Mouse (Mus musculus): ENCODE results near the gene Dctn5.

The Dctn5 gene

DNA sequence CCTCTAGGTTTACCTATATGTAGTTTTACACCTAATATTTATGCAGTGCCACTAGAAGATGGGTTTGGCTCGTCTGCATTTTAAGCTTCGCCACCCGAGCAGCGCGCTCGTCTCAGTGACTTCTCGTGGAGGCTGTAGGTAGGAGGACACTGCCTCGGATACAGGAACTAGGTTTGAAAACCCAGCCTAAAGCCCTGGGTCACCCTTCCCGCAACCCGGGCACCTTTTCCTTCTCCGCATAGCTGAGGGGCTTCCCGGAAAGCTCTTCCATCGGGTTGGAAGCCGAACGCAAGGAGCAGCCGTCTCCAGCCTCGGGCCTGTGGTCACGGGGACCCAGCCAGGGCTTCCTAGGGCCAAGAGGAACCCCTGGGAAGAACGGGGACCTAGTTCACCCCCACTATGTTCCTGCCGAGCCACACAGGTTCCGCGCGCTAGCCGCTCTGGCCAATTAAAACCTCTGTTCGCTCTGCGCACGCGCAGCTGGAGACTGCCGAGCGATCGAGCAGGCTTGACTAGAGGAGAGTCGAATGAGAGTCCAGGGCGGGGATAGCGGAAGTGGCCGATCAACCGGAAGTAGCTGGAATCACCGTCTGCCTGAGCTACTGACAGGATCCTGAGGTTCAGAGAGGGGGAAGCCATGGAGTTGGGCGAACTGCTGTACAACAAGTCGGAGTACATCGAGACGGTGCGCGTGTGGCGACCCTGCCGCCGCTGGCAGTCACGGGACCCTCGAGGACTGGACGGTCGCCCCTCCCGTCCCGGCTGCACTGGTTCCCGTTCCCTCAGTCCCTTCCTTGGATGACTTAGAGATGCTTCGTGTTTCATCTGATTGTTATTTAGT is at the start of gene Dctn5, which contains the start of gene Palb2:
Gene Dctn5, plus strand, starts transcription at position 545 of the 841 bp plus-strand sequence.
Gene Palb2, minus strand, starts transcription at position 489 of the 841 bp plus-strand sequence.
- peak; percentile 99 for DNase-seq (ENCODE audit: low read depth, low spot score)

DNA sequence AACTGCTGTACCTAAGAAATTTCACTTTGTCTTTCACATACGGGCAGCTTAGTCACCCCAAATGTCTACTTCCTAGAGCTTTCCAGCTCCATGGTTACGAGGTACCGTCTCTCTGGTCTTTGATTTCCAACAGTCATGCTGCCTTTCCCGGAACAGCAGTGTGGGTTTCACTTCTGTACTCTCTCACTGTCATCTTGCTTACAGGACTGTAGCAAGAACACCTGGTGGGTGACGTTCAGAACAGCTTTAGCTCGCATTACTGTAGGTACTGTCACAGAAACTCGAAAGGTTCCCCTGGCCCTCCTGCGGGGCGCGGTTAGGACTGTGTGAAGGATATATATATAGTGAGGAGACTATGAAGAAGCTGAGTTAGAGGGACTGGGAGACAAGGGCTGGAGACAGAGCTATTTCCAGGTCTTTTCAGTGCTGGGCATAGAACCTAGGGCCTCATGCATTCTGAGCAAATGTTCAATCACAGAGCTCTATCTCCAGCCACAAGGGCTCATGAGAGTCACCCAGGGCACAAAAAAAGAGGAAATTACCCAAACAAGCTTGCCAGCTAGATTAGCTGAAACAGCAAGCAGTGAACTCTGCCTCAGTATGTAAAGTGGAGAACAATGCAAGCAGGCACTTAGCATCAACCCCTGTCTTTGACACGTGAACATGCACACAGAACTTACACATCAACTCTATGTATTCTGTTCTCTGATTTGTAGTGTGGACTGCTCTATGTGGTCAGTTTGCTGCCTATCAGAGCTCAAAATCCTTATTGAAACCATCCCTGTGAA is 45.5 kb upstream of the Dctn5 start:
- DNase-seq (ENCODE audit: low read depth, low spot score), result no peak

DNA sequence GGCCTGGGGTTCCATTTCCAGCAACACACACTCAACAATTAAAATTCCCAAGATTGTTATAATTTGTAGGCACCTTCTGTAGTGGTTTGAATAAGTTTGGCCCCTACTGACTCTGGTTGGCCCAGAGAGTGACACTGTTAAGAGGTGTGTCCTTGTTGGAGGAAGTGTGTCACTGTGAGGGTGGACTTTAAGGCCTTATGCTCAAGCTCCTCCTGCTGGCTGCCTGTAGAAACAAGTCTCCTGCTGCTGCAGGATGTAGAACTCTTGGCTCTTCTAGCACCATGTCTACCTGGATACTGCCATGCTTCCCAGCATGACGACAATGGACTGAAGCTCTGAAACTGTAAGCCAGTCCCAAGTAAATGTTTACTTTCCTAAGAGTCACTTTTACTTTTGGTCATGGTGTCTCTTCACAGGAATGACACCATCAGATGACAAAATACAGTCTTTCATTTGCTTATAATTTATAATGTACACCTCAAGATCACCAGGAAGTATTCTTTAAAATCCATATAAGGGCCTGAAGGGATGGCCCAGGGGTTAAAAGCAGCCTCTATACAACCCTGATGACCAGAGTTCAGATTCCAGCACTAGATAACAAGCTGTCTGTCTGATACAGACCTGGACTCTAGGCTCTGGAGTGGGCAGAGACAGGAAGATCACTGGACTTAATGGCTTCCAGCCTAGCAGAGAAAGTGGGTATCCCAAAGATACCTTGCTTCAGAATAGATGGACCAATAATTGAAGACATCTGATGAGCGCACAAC is 38.1 kb upstream of the Dctn5 start:
- DNase-seq (ENCODE audit: low read depth, low spot score), result no peak

DNA sequence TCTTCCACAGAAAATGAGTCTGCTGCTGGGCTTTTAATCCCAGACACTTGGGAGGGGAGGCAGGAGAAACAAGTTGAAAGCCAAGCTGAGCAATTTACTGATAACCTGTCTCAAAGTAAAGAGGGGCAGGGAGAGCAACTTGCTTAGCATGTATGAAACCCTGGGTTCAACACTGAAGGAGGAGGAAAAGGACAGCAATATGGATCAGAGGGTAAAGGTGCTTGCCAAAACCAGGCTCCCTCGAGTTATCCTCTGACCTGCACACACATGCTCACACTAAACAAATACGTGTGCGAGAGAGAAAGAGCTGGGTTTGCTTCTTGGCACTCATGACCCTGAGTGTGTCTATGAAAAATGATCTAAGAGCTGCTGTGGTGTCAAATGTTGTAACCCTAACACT is 34.8 kb upstream of the Dctn5 start:
- DNase-seq (ENCODE audit: low read depth, low spot score), result no peak

DNA sequence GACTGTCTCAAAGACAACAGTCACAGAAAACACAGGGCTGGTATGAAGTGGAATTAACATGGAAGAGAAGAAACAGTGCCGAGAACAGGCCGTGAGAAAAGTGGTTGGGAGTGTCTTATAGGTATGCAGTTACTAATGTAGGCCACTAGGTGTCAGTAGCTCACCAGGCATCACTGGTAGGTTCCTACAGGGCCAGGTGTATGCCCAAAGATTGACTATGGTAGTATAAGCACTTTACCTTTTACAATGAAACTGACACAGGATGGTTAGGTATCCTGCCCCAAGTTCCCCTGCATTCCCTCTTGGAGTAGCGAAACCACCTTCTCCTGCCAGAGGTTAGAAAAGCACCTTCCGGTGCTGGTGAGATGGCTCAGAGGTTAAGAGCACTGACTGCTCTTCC is 33.6 kb upstream of the Dctn5 start:
- DNase-seq (ENCODE audit: low read depth, low spot score), result peak; percentile 66

DNA sequence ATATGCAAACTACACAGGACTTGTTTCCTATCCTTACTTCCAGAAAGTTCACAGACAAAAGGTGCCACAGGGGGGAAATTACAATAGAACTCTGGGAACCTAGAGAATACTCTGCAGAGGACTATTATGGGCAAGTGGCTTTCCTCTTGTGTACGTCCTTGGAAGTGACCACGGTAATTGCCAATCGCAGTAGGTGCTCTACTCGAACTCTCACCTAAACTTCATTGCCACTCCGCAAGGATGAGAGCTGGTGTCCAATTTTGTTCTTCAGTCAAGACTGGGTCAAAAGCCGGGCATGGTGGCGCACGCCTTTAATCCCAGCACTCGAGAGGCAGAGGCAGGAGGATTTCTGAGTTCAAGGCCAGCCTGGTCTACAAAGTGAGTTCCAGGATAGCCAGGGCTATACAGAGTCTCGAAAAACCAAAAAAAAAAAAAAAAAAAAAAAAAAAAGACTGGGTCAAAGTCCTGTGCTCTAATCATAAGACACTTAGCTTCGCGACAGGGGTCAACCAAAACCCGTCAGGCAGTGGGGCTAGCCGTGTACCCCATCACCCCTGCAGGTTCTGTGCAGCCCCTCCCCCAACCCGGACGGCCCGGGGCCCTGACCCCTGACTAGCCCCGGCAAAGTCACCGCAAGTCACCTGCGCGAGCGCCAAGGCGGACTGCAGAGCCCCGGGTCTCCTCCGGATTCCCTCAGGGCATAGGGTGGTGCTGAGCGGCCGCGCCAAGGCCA is 31.7 kb upstream of the Dctn5 start:
- peak; percentile 32 for DNase-seq (ENCODE audit: low read depth, low spot score)

DNA sequence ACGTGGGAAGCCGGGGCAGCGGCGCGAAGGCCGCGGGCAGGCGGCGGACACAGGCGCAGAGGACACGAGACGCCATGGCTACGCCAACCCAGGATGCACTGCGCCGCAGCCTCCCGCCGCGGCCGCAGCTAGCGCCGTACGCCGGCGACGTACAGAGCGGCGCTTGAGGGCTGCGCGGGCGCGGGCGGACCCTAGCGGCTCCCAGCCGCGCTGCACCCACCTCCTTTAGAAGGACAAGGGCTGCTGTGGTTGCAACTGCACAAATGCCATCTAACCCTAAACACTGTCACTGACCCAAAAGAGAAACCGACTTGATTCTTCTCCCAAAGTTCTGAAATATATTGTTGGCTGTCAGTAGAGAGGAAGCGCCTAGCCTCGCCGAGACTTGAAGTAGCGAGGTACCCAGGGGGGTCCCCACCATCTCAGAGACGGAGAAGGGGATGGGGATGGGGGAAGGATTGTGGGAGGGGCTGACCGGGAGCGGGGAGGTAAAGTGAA is 31.0 kb upstream of the Dctn5 start, which contains the start of gene Ndufab1:
Gene Ndufab1, minus strand, starts transcription at position 140 of the 498 bp plus-strand sequence.
- peak; percentile 89 for DNase-seq (ENCODE audit: low read depth, low spot score)

DNA sequence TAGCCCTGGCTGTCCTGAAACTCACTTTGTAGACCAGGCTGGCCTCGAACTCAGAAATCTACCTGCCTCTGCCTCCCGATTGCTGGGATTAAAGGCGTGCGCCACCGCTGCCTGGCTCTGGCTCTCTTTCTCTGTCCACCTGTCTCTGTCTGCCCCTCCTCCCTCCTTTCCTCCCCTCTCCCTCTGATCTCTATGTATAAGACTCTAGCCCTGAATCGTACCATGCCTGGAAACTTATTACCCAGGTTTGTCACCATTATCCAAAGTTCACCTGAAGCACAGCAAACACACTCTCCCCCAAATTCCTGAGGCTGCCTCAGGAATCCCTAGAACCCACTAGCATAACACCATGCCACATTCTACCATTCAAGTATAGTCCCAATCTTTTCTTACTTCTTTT is 24.6 kb upstream of the Dctn5 start:
- no peak for DNase-seq (ENCODE audit: low read depth, low spot score)

DNA sequence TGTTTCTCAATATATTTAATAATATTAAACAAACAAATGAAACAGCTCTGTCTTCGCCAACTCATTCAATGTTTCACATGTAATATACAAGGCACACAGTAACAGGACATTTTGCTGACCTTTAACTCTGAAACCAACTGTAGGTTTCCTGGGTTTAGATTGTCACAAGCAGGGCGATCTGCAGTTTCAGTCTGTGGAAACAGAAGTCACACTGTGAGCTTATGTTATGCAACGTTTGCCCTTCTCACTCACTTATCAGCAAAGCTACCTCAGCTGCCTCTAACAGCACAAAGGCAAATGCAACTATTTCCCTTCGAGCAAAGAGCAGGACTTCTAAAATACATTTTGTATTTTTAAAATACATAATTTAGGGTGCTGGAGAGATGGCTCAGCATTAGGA is 9.3 kb upstream of the Dctn5 start:
- DNase-seq (ENCODE audit: low read depth, low spot score), result no peak

DNA sequence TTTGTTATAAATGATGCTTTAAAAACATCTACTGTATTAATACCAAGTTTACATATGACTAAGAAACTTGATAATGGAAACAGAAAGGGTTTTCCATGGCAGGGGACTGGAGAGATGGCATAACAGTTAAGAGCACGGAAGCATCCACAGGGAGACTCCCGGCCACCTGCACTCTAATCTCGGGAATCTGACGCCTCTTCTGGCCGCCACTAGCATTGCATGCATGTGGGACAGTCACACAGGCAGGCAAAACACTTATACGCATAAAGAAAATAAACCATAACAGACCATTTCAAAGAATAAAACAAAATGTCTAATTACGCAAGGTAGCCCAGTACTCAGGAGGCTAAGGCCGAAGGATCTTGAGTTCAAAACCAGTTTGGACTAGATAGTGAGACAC is 7.2 kb upstream of the Dctn5 start:
- DNase-seq (ENCODE audit: low read depth, low spot score), result no peak

DNA sequence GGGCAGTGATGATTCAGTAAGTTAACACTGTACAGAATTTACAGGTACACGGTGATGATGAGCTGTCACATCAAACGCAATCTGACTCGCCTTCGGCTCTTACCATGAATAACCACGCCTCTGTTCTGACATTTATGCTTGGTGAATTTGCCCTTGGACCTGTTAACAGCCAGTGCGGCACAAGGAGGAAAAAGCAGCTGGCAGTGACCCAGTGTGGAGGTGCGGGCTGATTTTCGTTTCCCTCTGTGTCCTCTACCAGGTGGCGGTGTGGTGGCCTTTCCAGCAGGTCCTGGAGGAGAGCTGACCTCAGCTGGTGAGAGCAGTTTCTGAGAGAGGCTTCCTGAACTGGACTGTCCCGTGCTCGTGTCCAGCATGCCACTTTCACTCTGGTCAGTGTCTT is 5.9 kb upstream of the Dctn5 start:
- no peak for DNase-seq (ENCODE audit: low read depth, low spot score)

DNA sequence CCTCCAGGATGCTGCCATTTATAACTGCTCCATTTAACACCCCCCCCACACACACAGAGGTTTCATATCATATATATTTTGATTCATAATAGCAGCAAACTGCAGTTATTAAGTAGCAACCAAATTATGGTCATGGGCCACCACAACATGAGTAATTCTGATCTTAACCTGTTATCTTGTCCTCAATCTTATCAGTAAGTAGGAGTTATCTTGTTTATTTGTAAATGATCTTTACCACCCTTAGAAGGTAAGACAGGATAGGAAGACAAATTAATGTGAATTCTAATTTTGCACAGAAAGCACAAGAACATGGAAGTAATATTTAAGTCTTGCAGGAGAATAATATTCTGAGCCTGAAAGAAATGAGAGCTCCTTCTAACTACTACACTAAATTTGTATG is 1.0 kb upstream of the Dctn5 start:
- no peak for DNase-seq (ENCODE audit: low read depth, low spot score)

DNA sequence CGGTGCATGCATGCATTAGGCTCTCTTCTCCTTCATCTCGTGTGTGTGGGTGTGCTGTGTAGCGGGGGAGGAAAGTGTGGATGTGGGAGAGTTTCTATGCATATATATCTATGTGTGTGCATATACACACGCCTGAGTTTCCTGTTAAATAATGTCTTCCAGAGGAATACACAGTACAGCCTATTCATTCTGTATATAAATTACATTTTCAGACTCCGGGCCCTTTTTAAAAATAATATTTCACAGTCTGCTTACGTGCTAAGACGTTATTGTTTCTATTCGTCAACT is 441 bp downstream of the Dctn5 start:
- DNase-seq (ENCODE audit: low read depth, low spot score), result no peak

DNA sequence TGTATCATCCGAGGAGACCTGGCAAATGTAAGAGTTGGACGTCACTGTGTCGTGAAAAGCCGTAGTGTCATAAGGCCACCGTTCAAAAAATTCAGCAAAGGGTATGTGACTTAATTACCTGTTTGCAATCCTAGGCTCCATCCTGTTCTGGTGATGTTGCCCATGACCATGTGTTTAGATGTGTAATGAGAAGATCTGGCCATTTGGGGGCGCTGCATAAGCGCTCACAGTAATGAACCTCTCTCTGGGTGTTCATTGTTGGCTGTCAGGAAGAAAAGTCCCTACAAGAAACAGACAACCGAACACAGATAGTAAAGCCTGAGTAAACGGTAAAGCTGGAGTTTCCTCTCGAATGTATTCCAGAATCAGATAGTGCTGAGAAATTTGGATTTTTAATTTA is 2.2 kb downstream of the Dctn5 start:
- peak; percentile 12 for DNase-seq (ENCODE audit: low read depth, low spot score)

DNA sequence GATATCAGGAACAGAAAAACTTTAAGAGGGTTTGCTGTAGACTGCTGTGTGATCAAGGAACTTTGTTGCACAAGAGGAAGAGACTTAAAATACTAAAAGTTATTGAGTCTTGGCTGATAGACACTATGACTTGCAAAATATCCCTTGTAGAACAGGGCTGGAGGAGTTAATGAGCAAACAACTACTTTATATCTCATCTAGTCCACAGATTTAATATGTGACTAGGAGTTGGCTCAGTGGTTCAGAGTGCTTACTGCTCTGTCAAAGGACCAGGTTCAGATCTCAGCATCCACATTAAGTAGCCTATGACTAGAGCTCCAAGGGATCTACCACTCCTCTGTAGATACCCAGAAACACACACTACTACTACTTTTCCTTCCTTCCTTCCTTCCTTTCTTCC is 4.2 kb downstream of the Dctn5 start:
- no peak for DNase-seq (ENCODE audit: low read depth, low spot score)

DNA sequence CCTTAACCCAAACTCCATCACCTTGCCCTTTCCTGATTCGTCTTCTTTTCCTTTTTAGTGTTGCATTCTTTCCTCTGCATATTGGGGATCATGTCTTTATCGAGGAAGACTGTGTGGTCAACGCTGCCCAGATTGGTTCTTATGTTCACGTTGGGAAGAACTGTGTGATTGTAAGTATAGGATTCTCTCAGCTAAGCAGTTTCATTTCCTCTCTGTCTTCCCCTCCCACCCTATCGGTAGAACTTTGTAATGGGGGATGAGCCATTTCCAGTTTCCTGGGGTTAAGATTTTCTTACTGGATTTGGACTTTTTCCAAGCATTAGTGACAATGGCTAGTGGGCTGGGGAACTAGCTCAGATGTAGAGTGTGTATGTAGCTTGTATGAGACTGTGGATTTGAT is 5.3 kb downstream of the Dctn5 start:
- DNase-seq (ENCODE audit: low read depth, low spot score), result no peak

DNA sequence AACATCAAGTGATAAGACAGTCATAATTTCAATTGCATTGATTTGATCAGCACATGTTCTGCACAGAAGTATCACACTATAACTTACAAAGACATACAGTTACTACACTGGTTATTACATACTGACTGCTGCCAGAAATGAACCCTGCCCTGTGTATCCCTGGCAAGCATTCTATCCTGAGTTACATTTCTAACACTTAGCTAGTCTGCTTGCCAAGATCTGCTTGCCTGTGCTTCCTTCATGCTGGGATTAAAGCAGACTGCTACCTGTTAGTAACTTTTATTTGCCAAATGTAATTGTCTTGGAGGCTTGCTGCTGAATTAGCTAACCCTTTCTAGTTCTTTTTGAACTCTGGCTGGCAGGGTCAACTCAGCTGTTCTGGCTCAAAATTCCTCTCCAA is 8.2 kb downstream of the Dctn5 start:
- DNase-seq (ENCODE audit: low read depth, low spot score), result no peak

DNA sequence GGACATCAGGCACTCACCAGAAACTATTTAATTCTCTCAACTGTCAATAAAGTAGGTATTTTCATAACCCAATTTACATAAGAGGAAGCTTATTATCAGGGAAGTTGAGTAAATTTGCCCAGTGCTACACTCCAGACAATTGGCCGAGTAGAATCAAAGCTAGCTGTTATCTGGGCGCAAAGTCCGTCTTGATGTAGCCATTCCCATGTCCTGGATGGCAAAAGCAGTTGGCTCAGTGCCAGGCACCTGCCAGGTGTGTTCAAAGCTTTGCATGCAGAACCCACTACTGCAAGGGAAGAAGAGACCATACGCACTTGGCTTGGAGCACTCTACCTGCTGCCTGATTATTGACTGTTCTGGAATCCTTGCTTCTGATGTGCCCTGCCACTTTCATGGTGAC is 19.6 kb downstream of the Dctn5 start:
- no peak for DNase-seq (ENCODE audit: low read depth, low spot score)

DNA sequence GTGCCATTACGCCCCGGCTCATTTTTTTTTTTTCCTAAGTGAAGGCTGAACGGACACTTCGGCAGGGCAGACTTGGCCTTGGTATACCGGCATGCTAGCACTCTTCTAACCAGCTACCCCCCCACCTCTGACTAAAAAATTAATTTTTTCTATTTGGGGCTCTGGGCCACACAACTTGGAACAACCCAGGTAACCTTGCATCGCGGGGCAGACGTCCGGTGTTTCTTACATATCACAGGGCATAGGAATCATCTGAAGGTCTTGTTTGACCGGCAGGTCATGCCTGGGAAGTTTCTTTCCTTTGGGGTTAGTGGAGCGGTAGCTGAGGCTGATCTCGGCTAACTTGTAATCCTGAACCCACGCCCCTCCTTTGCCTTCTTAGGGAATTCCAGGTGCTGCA is 25.6 kb downstream of the Dctn5 start:
- no peak for DNase-seq (ENCODE audit: low read depth, low spot score)

DNA sequence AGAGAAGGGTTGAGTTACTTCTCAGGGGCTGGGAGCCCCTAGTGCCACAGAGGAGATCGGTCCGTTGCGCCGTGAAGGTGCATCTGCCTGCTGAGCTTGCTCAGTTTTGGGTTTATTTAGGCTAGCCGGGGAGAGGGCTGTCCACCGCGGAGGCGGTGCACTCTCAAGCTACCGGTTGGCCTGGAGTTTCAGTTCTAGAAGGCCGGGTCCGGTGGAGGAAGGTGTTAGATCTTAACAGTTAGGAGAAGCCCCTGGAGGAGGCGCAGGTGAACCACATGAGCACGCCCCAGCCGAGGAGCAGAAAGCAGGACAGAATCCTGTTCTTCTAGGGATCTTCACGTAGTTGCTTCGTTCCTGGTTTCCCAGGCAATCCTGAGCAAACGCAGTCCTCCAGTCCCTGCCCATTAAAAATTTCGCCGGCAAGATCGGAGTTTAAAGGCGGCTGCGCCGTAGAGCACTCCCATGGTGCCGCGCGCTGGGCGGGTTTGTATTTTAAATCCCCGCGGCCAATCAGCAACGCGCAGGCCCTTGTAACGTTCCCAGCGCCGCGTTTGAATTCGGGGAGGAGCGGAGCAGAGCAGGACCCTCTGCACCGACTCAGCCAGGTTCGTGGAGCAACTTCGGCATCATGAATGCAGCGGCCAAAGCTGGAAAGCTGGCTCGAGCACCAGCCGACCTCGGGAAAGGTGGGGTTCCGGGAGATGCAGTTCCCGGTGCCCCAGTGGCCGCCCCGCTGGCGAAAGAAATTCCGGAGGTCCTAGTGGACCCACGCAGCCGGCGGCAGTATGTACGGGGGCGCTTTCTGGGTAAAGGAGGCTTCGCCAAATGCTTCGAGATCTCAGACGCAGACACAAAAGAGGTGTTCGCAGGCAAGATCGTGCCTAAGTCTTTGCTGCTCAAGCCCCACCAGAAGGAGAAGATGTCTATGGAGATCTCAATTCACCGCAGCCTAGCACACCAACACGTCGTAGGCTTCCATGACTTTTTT is 26.4 kb downstream of the Dctn5 start, which contains the start of gene Plk1:
Gene Plk1, plus strand, starts transcription at position 525 of the 988 bp plus-strand sequence.
- DNase-seq (ENCODE audit: low read depth, low spot score), result peak; percentile 89

All from forelimb bud, embryonic 11.5 days (tissue).